Mouse (Mus musculus) limb, embryonic 14.5 days (tissue): Measurements from ENCODE around the gene Ahdc1. TPM values are rescaled to one million over a fixed set of nuclear protein-coding genes. Genes with fewer than 3 reads are reported as not detected.

ENCODE experiments used
- ATAC-seq: fragments of 200-750 bp; cut with Nextera tagmentation; 2 replicates; pipeline ENCODE4 v1.8.0; 2017; ENCODE audit warnings: low read depth, moderate number of reproducible peaks, moderate TSS enrichment; ENCODE audit not compliant: low FRiP score
- DNase-seq: peaks from one replicate; pipeline ENCODE4 v3.0.0-alpha.2; 2015; ENCODE audit warnings: low spot score
- H3K27ac ChIP-seq: fragments of 300-500 bp; sonication (generic); replicated peaks from 2 replicates; pipeline ENCODE4 v1.5.1; 2014; ENCODE audit warnings: low read depth, mild to moderate bottlenecking, low read length, moderate library complexity, mixed read lengths
- H3K27me3 ChIP-seq: fragments of 300-500 bp; sonication (generic); 2 replicates; pipeline ENCODE4 v1.6.1; 2014; ENCODE audit warnings: low read length, mixed read lengths; ENCODE audit not compliant: control insufficient read depth, insufficient read depth
- H3K36me3 ChIP-seq: fragments of 300-500 bp; sonication (generic); 2 replicates; pipeline ENCODE4 v1.6.1; 2014; ENCODE audit warnings: mild to moderate bottlenecking, low read length, moderate library complexity, mixed read lengths; ENCODE audit not compliant: control insufficient read depth, insufficient read depth
- H3K4me1 ChIP-seq: fragments of 300-500 bp; sonication (generic); 2 replicates; pipeline ENCODE4 v1.6.1; 2014; ENCODE audit warnings: antibody characterized with exemption, low read length, mixed read lengths; ENCODE audit not compliant: control insufficient read depth, insufficient read depth
- H3K4me2 ChIP-seq: fragments of 300-500 bp; sonication (generic); replicated peaks from 2 replicates; pipeline ENCODE4 v1.6.1; 2014; ENCODE audit warnings: low read depth, mild to moderate bottlenecking, low read length, moderate library complexity; ENCODE audit not compliant: severe bottlenecking
- H3K4me3 ChIP-seq: fragments of 300-500 bp; sonication (generic); replicated peaks from 2 replicates; pipeline ENCODE4 v1.5.1; 2014; ENCODE audit warnings: low read length
- H3K9ac ChIP-seq: fragments of 300-500 bp; sonication (generic); 2 replicates; pipeline ENCODE4 v1.6.1; 2014; ENCODE audit warnings: mild to moderate bottlenecking, low read depth, low read length, moderate library complexity; ENCODE audit not compliant: severe bottlenecking
- H3K9me3 ChIP-seq: fragments of 300-500 bp; sonication (generic); 2 replicates; pipeline ENCODE4 v1.6.1; 2016; ENCODE audit warnings: low read length; ENCODE audit not compliant: control insufficient read depth
- POLR2A ChIP-seq: fragments of 200-500 bp; IDR thresholded peaks from 2 replicates; pipeline ENCODE4 v1.8.0; 2012; ENCODE audit warnings: inconsistent platforms, mild to moderate bottlenecking, moderate library complexity, borderline replicate concordance; ENCODE audit not compliant: insufficient read depth, insufficient read length; ENCODE audit errors: extremely low read depth
- WGBS: fragments of 180-500 bp; shearing (Covaris S2); extraction: QIAGEN DNeasy Blood & Tissue Kit; methylation state at CpG from one replicate; pipeline ENCODE4 v1.1.7; 2014; 5-methylcytosine and 5-hydroxymethylcytosine counted together
- polyA plus RNA-seq, 2 experiments: library from polyadenylated mRNA; depleted of rRNA in 1 of 2; stranded (reverse) in 1 of 2; unstranded in 1 of 2; fragments of >200 nt; fragmentation: Nextera tagmentation in 1 of 2; extraction: Ambion mirVana in 1 of 2; gene quantifications; 2 replicates each; pipeline versions ENCODE4 v1.2.1 to v1.2.3; 2012 to 2014

Ahdc1 gene
- polyA plus RNA-seq, 2 experiments: 12.9 to 29.6 TPM

- ATAC-seq (no peak), DNase-seq (no peak)
- TF ChIP-seq POLR2A: no peak
- Histone ChIP-seq H3K36me3 (peaks cover 19% of the 10 kb centered on the region), H3K4me1 (peaks cover 66% of the 10 kb centered on the region), H3K9ac (peak overlapping the region; percentile 25; the same call in 1 of the 2 replicates), H3K4me3 (no peak overlapping the region), H3K27ac (0 out of 2 replicates have a peak overlapping the region, but pooled peaks have one; percentile 20), H3K9me3 (no peaks in the 10 kb centered on the region), H3K4me2 (no peak overlapping the region; the same call in 1 of the 2 replicates), H3K27me3 (no peaks in the 10 kb centered on the region)
- 39% methylated on average over 6 of the region's 9 CpGs for WGBS
These were observed 4.9 kb downstream of the Ahdc1 start for GRCm38 (mm10) chr4:133015710-133016651.

- Histone ChIP-seq H3K9ac (peak overlapping the region; percentile 34; the same call in 1 of the 2 replicates), H3K9me3 (no peaks in the 10 kb centered on the region), H3K27ac (peak overlapping the region; percentile 20; the same call in 1 of the 2 replicates), H3K4me3 (no peak overlapping the region), H3K4me2 (peak overlapping the region; percentile 13; the same call in 1 of the 2 replicates), H3K4me1 (peaks cover 75% of the 10 kb centered on the region), H3K36me3 (peaks cover 19% of the 10 kb centered on the region), H3K27me3 (no peaks in the 10 kb centered on the region)
- DNase-seq (peak; percentile 50), ATAC-seq (no peak)
- WGBS: 56% methylated on average over 4 of the region's 4 CpGs
- TF ChIP-seq POLR2A: no peak
These were observed 5.8 kb downstream of the Ahdc1 start for GRCm38 (mm10) chr4:133016677-133017415.

GRCm38 (mm10) chr4:133017597-133018262, 6.7 kb downstream of the Ahdc1 start:
- Histone ChIP-seq H3K27me3 (no peaks in the 10 kb centered on the region), H3K27ac (peak overlapping the region; percentile 19; the same call in 1 of the 2 replicates), H3K4me2 (0 out of 2 replicates have a peak overlapping the region, but pooled peaks have one; percentile 13), H3K4me1 (peaks cover 84% of the 10 kb centered on the region), H3K4me3 (no peak overlapping the region), H3K9me3 (no peaks in the 10 kb centered on the region), H3K9ac (peak overlapping the region; percentile 34; the same call in 1 of the 2 replicates), H3K36me3 (peaks cover 19% of the 10 kb centered on the region)
- TF ChIP-seq POLR2A: no peak
- ATAC-seq (no peak), DNase-seq (no peak)
- WGBS: 42% methylated on average over 6 of the region's 6 CpGs

- WGBS: 58% methylated on average over 3 of the region's 3 CpGs
- TF ChIP-seq POLR2A: no peak
- no peak overlapping the region for H3K4me2 ChIP-seq
These were observed 7.3 kb downstream of the Ahdc1 start for GRCm38 (mm10) chr4:133018263-133018798.

More at GRCm38 (mm10) chr4:133018263-133018798, 7.3 kb downstream of the Ahdc1 start:
- Histone ChIP-seq H3K36me3 (peaks cover 21% of the 10 kb centered on the region), H3K4me3 (no peak overlapping the region), H3K27ac (no peak overlapping the region), H3K4me1 (peaks cover 90% of the 10 kb centered on the region), H3K9me3 (no peaks in the 10 kb centered on the region), H3K9ac (peak overlapping the region; percentile 34; the same call in 1 of the 2 replicates), H3K27me3 (no peaks in the 10 kb centered on the region)
- DNase-seq (no peak), ATAC-seq (no peak)
